Mouse (Mus musculus) megakaryocyte, embryonic 14.5 days (primary cell): ENCODE results near the gene Olfr1269. TPM values are rescaled to one million over a fixed set of nuclear protein-coding genes. Genes with fewer than 3 reads are reported as not detected.

ENCODE experiments used
- H3K27me3 ChIP-seq: replicated peaks from 2 replicates; pipeline ENCODE3; 2012; ENCODE audit warnings: inconsistent platforms
- H3K36me3 ChIP-seq: replicated peaks from 2 replicates; pipeline ENCODE3; 2012; ENCODE audit warnings: low read length, inconsistent platforms, mixed read lengths
- H3K4me1 ChIP-seq: 2 replicates; pipeline ENCODE4 v1.6.1; 2012; ENCODE audit warnings: inconsistent platforms
- H3K4me3 ChIP-seq: replicated peaks from 2 replicates; pipeline ENCODE3; 2012; ENCODE audit warnings: moderate library complexity, mild to moderate bottlenecking, inconsistent platforms
- H3K9me3 ChIP-seq: 2 replicates; pipeline ENCODE4 v1.6.1; 2012; ENCODE audit warnings: inconsistent platforms
- FLI1 ChIP-seq: IDR thresholded peaks from 2 replicates; pipeline ENCODE4 v1.6.1; 2012; ENCODE audit warnings: low read length, inconsistent platforms, mixed read lengths
- GATA1 ChIP-seq: IDR thresholded peaks from 3 replicates; pipeline ENCODE4 v1.6.1; 2012; ENCODE audit warnings: mixed read lengths, low read length, inconsistent platforms, borderline replicate concordance
- polyA plus RNA-seq: library from polyadenylated mRNA; stranded (reverse); fragments of >175 nt; gene quantifications from 2 replicates; pipeline ENCODE4 v1.2.3, GENCODE M21; 2012; ENCODE audit warnings: low replicate concordance; ENCODE audit not compliant: insufficient read depth

Gene Olfr1269
- polyA plus RNA-seq: not detected in 2 replicates

GRCm38 (mm10) chr2:90121312-90121711, at the start of gene Olfr1269:
Gene Olfr1269 (minus strand): TSS chr2:90121412.
- Histone ChIP-seq H3K4me1 (no peaks in the 10 kb centered on the region), H3K9me3 (peaks cover 4% of the 10 kb centered on the region; the same call in 1 of the 2 replicates), H3K27me3 (no peaks in the 10 kb centered on the region), H3K4me3 (no peak within 1 kb of the TSS), H3K36me3 (no peaks in the 10 kb centered on the region)
- TF ChIP-seq GATA1 (no peak), FLI1 (no peak)

- TF ChIP-seq FLI1 (no peak), GATA1 (no peak)
- Histone ChIP-seq H3K4me1 (no peaks in the 10 kb centered on the region), H3K36me3 (no peaks in the 10 kb centered on the region), H3K9me3 (peaks cover 3% of the 10 kb centered on the region), H3K4me3 (no peak overlapping the region), H3K27me3 (no peaks in the 10 kb centered on the region)
These were observed 32.7 kb upstream of the Olfr1269 start for GRCm38 (mm10) chr2:90153916-90154315.

GRCm38 (mm10) chr2:90152991-90153390, 31.8 kb upstream of the Olfr1269 start, which contains the start of gene Olfr1270:
Gene Olfr1270 (minus strand): TSS chr2:90153091.
- TF ChIP-seq GATA1 (no peak), FLI1 (no peak)
- Histone ChIP-seq H3K4me3 (no peak within 1 kb of the TSS), H3K9me3 (peaks cover 3% of the 10 kb centered on the region), H3K4me1 (no peaks in the 10 kb centered on the region), H3K27me3 (no peaks in the 10 kb centered on the region), H3K36me3 (no peaks in the 10 kb centered on the region)

GRCm38 (mm10) chr2:90142196-90142595, 21.0 kb upstream of the Olfr1269 start, which contains the start of gene Olfr32:
Gene Olfr32 (minus strand): TSS chr2:90142296.
- no peak within 1 kb of the TSS for H3K4me3 ChIP-seq
- H3K27me3 ChIP-seq: no peaks in the 10 kb centered on the region

GRCm38 (mm10) chr2:90070065-90070464, 51.1 kb downstream of the Olfr1269 start:
- no peaks in the 10 kb centered on the region for H3K4me1 ChIP-seq
- no peaks in the 10 kb centered on the region for H3K27me3 ChIP-seq
- no peak overlapping the region for H3K4me3 ChIP-seq
- H3K36me3 ChIP-seq: no peaks in the 10 kb centered on the region
- TF ChIP-seq FLI1: no peak
- no peak for TF ChIP-seq GATA1
- 0 out of 2 replicates have a peak, but pooled peaks cover 5% of the 10 kb centered on the region for H3K9me3 ChIP-seq

More at GRCm38 (mm10) chr2:90142196-90142595, 21.0 kb upstream of the Olfr1269 start, which contains the start of gene Olfr32:
- no peaks in the 10 kb centered on the region for H3K9me3 ChIP-seq
- no peaks in the 10 kb centered on the region for H3K36me3 ChIP-seq
- H3K4me1 ChIP-seq: no peaks in the 10 kb centered on the region
- no peak for TF ChIP-seq FLI1
- no peak for TF ChIP-seq GATA1

Other genes with a start within 250 kb of the Olfr1269 start
- not detected in 2 replicates for gene Olfr1257, start 243.0 kb downstream of the Olfr1269 start, polyA plus RNA-seq
- gene Olfr1258, start 194.1 kb downstream of the Olfr1269 start, polyA plus RNA-seq: not detected in 2 replicates
- gene Olfr1259, start 172.7 kb downstream of the Olfr1269 start, polyA plus RNA-seq: not detected in 2 replicates
- not detected in 2 replicates for gene Olfr1260, start 147.1 kb downstream of the Olfr1269 start, polyA plus RNA-seq
- 0.52 TPM in 1 of 2 replicates, not detected in the other for gene Olfr1261, start 130.2 kb downstream of the Olfr1269 start, polyA plus RNA-seq
- gene Olfr1262, start 121.3 kb downstream of the Olfr1269 start, polyA plus RNA-seq: not detected in 2 replicates
- gene Olfr1263, start 109.3 kb downstream of the Olfr1269 start, polyA plus RNA-seq: not detected in 2 replicates
- gene Olfr1264, start 95.8 kb downstream of the Olfr1269 start, polyA plus RNA-seq: not detected in 2 replicates
- gene Olfr1265, start 86.1 kb downstream of the Olfr1269 start, polyA plus RNA-seq: not detected in 2 replicates
- gene Olfr140, start 57.8 kb downstream of the Olfr1269 start, polyA plus RNA-seq: not detected in 2 replicates
- gene Olfr32, start 20.9 kb upstream of the Olfr1269 start, polyA plus RNA-seq: not detected in 2 replicates
- not detected in 2 replicates for gene Olfr1270, start 31.7 kb upstream of the Olfr1269 start, polyA plus RNA-seq
- gene Olfr1506, start 103.1 kb upstream of the Olfr1269 start, polyA plus RNA-seq: not detected in 2 replicates
- gene Olfr142, start 136.2 kb upstream of the Olfr1269 start, polyA plus RNA-seq: not detected in 2 replicates
- not detected in 2 replicates for gene Olfr1271, start 149.6 kb upstream of the Olfr1269 start, polyA plus RNA-seq
- 0.37 TPM in 1 of 2 replicates, not detected in the other for gene Olfr1272, start 171.4 kb upstream of the Olfr1269 start, polyA plus RNA-seq
- not detected in 2 replicates for gene Gm13769, start 200.8 kb upstream of the Olfr1269 start, polyA plus RNA-seq